Mouse (Mus musculus): ENCODE measurements around the gene Spen. TPM values are rescaled to one million over a fixed set of nuclear protein-coding genes. Genes with fewer than 3 reads are reported as not detected.

The Spen gene
- polyA plus RNA-seq, 1 experiment from 2014 or later, result 9.1 TPM

GRCm38 (mm10) chr4:141528938-141529337, 9.5 kb downstream of the Spen start:
- no peak overlapping the region for H3K9ac ChIP-seq (ENCODE audit: low read depth, low read length)
- DNase-seq (ENCODE audit: low spot score), result no peak
- WGBS, result 84% methylated on average over 11 of the region's 11 CpGs
- no peaks in the 10 kb centered on the region for H3K27me3 ChIP-seq (replicated peaks; ENCODE audit: control insufficient read depth, insufficient read depth, low read length)
- no peak for ATAC-seq (replicated peaks; ENCODE audit: low FRiP score)
- H3K4me2 ChIP-seq, result no peak overlapping the region
- no peaks in the 10 kb centered on the region for H3K36me3 ChIP-seq (ENCODE audit: control insufficient read depth, insufficient read depth, low read length)
- H3K4me1 ChIP-seq (replicated peaks; ENCODE audit: control insufficient read depth, insufficient read depth, low read length), result peaks cover 48% of the 10 kb centered on the region
- H3K4me3 ChIP-seq (ENCODE audit: low read depth, low read length), result no peak overlapping the region
- H3K9me3 ChIP-seq (ENCODE audit: control insufficient read depth, low read length), result no peaks in the 10 kb centered on the region
- no peak overlapping the region for H3K27ac ChIP-seq (ENCODE audit: low read depth, low read length)

DNA sequence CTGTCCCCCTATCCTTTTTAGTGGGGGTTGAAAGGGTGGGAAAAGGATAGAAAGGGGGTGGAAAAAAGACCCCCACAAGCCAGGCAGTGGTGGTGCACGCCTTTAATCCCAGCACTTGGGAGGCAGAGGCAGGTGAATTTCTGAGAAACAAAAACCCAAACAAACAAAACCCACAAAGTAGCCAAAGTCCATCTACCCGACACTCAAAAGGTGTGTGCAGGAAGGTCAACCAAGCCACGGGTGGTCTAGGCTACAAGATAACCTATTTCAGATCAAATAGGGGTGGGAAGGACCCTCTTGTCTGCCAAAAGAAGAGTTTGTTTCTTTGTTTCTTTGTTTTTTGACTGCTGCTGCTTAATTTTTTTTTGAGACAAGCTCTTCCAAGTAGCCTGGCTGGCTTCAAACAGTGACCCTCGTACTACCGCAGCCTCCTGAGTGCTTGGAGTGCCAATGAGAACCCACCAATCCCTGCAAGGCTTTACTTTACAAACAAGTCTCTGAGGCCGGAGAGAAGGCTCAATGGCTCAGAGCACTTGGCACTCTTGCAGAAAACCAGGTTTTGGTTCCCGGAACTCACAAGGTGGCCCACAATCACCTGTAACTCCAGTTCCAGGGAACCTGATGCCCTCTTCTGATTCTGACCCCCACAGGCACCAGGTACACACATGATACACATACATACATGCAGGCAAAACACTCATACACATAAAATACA, 11.3 kb downstream of the Spen start:
- DNase-seq (ENCODE audit: low spot score) (no peak), ATAC-seq (replicated peaks; ENCODE audit: low FRiP score) (no peak)
- Histone ChIP-seq H3K4me3 (ENCODE audit: low read depth, low read length) (no peak overlapping the region), H3K36me3 (ENCODE audit: control insufficient read depth, insufficient read depth, low read length) (peaks cover 2% of the 10 kb centered on the region; the same call in 1 of the 2 replicates), H3K27ac (ENCODE audit: low read depth, low read length) (no peak overlapping the region), H3K9me3 (ENCODE audit: control insufficient read depth, low read length) (no peaks in the 10 kb centered on the region), H3K4me2 (no peak overlapping the region), H3K9ac (ENCODE audit: low read depth, low read length) (no peak overlapping the region), H3K27me3 (replicated peaks; ENCODE audit: control insufficient read depth, insufficient read depth, low read length) (no peaks in the 10 kb centered on the region), H3K4me1 (replicated peaks; ENCODE audit: control insufficient read depth, insufficient read depth, low read length) (peaks cover 40% of the 10 kb centered on the region)
- 52% methylated on average over 7 of the region's 7 CpGs for WGBS

GRCm38 (mm10) chr4:141525940-141526339, 12.5 kb downstream of the Spen start:
- Histone ChIP-seq H3K27me3 (replicated peaks; ENCODE audit: control insufficient read depth, insufficient read depth, low read length) (no peaks in the 10 kb centered on the region), H3K4me2 (no peak overlapping the region), H3K36me3 (ENCODE audit: control insufficient read depth, insufficient read depth, low read length) (peaks cover 10% of the 10 kb centered on the region), H3K4me1 (replicated peaks; ENCODE audit: control insufficient read depth, insufficient read depth, low read length) (peaks cover 40% of the 10 kb centered on the region), H3K9ac (ENCODE audit: low read depth, low read length) (no peak overlapping the region), H3K27ac (ENCODE audit: low read depth, low read length) (no peak overlapping the region), H3K4me3 (ENCODE audit: low read depth, low read length) (no peak overlapping the region), H3K9me3 (ENCODE audit: control insufficient read depth, low read length) (no peaks in the 10 kb centered on the region)
- ATAC-seq (replicated peaks; ENCODE audit: low FRiP score) (no peak; the same call in 1 of the 2 replicates), DNase-seq (ENCODE audit: low spot score) (no peak)
- 57% methylated on average over 2 of the region's 2 CpGs for WGBS

- no peak for DNase-seq (ENCODE audit: low spot score)
- H3K9ac ChIP-seq (ENCODE audit: low read depth, low read length), result no peak overlapping the region
- peak overlapping the region; percentile 57; the same call in 1 of the 2 replicates for H3K27ac ChIP-seq (ENCODE audit: low read depth, low read length)
- H3K27me3 ChIP-seq (replicated peaks; ENCODE audit: control insufficient read depth, insufficient read depth, low read length), result no peaks in the 10 kb centered on the region
- WGBS, result 31% methylated on average over 6 of the region's 6 CpGs
- H3K36me3 ChIP-seq (ENCODE audit: control insufficient read depth, insufficient read depth, low read length), result peaks cover 17% of the 10 kb centered on the region
- H3K9me3 ChIP-seq (ENCODE audit: control insufficient read depth, low read length), result no peaks in the 10 kb centered on the region
- H3K4me1 ChIP-seq (replicated peaks; ENCODE audit: control insufficient read depth, insufficient read depth, low read length), result peaks cover 40% of the 10 kb centered on the region
- no peak overlapping the region for H3K4me3 ChIP-seq (ENCODE audit: low read depth, low read length)
- peak overlapping the region; percentile 36; the same call in 1 of the 2 replicates for H3K4me2 ChIP-seq
- ATAC-seq (replicated peaks; ENCODE audit: low FRiP score), result peak; percentile 80
Measured at GRCm38 (mm10) chr4:141524658-141525057, 13.7 kb downstream of the Spen start.

DNA sequence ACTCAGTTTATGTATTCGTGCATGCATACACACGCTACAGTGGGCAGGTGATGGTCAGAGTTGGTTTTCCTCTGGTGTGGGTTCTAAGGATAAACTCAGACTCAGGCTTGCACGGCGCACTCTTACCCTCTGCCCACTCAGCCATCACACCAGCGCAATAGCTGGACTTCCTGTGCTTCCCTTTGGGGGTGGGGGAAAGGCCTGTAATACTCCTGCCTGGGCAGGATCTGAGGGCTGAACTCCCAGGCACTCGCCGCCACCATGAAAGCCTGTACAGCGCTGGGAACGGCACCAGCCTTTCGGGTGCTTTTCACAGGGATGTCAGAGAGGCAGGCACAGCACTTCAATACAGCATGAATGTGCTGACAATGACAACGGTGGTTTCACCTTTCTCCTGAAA, 15.3 kb downstream of the Spen start:
- 74% methylated on average over 11 of the region's 11 CpGs for WGBS
- ATAC-seq (replicated peaks; ENCODE audit: low FRiP score), result no peak
- H3K4me2 ChIP-seq, result no peak overlapping the region
- 0 out of 2 replicates have a peak overlapping the region, but pooled peaks have one; percentile 5 for H3K9ac ChIP-seq (ENCODE audit: low read depth, low read length)
- no peaks in the 10 kb centered on the region for H3K9me3 ChIP-seq (ENCODE audit: control insufficient read depth, low read length)
- no peak overlapping the region for H3K27ac ChIP-seq (ENCODE audit: low read depth, low read length)
- peaks cover 24% of the 10 kb centered on the region for H3K36me3 ChIP-seq (ENCODE audit: control insufficient read depth, insufficient read depth, low read length)
- H3K4me1 ChIP-seq (replicated peaks; ENCODE audit: control insufficient read depth, insufficient read depth, low read length), result peaks cover 40% of the 10 kb centered on the region
- no peaks in the 10 kb centered on the region for H3K27me3 ChIP-seq (replicated peaks; ENCODE audit: control insufficient read depth, insufficient read depth, low read length)
- no peak for DNase-seq (ENCODE audit: low spot score)
- no peak overlapping the region for H3K4me3 ChIP-seq (ENCODE audit: low read depth, low read length)

DNA sequence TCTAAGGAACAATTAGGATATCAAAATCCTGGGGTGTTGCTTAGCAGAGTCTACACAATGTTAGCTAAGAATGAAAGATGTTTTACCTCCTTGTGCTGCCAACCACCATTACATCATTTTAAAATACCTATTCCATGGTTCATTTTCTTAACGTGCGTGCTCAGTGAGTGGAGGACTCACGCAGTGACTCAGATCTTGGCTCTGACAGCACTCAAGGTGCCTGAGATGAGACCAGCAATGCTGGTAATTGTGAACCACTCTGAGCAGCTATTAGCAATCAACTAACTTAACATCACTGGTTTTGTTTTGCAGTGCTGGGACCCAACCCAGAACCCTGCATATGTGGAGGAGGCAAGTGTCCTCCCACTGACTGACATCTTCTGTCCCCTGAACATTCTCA, 20.0 kb downstream of the Spen start:
- Histone ChIP-seq H3K27me3 (replicated peaks; ENCODE audit: control insufficient read depth, insufficient read depth, low read length) (no peaks in the 10 kb centered on the region), H3K36me3 (ENCODE audit: control insufficient read depth, insufficient read depth, low read length) (peaks cover 39% of the 10 kb centered on the region), H3K27ac (ENCODE audit: low read depth, low read length) (no peak overlapping the region), H3K4me1 (replicated peaks; ENCODE audit: control insufficient read depth, insufficient read depth, low read length) (peaks cover 8% of the 10 kb centered on the region), H3K4me2 (no peak overlapping the region), H3K9ac (ENCODE audit: low read depth, low read length) (no peak overlapping the region), H3K9me3 (ENCODE audit: control insufficient read depth, low read length) (no peaks in the 10 kb centered on the region), H3K4me3 (ENCODE audit: low read depth, low read length) (no peak overlapping the region)
- WGBS, result 88% methylated on average over 3 of the region's 3 CpGs
- ATAC-seq (replicated peaks; ENCODE audit: low FRiP score) (no peak), DNase-seq (ENCODE audit: low spot score) (no peak)

GRCm38 (mm10) chr4:141514179-141514641, 24.2 kb downstream of the Spen start:
- no peak for DNase-seq (ENCODE audit: low spot score)
- Histone ChIP-seq H3K9me3 (ENCODE audit: control insufficient read depth, low read length) (no peaks in the 10 kb centered on the region), H3K27me3 (replicated peaks; ENCODE audit: control insufficient read depth, insufficient read depth, low read length) (no peaks in the 10 kb centered on the region), H3K4me3 (ENCODE audit: low read depth, low read length) (no peak overlapping the region), H3K36me3 (ENCODE audit: control insufficient read depth, insufficient read depth, low read length) (peaks cover 25% of the 10 kb centered on the region), H3K4me1 (replicated peaks; ENCODE audit: control insufficient read depth, insufficient read depth, low read length) (peaks cover 20% of the 10 kb centered on the region), H3K27ac (ENCODE audit: low read depth, low read length) (no peak overlapping the region), H3K4me2 (no peak overlapping the region), H3K9ac (ENCODE audit: low read depth, low read length) (no peak overlapping the region)
- ATAC-seq (replicated peaks; ENCODE audit: low FRiP score), result no peak
- 71% methylated on average over 12 of the region's 12 CpGs for WGBS

GRCm38 (mm10) chr4:141512145-141512544, 26.3 kb downstream of the Spen start:
- DNase-seq (ENCODE audit: low spot score), result no peak
- 65% methylated on average over 6 of the region's 6 CpGs for whole genome bisulfite sequencing
- ATAC-seq (replicated peaks; ENCODE audit: low FRiP score), result no peak

DNA sequence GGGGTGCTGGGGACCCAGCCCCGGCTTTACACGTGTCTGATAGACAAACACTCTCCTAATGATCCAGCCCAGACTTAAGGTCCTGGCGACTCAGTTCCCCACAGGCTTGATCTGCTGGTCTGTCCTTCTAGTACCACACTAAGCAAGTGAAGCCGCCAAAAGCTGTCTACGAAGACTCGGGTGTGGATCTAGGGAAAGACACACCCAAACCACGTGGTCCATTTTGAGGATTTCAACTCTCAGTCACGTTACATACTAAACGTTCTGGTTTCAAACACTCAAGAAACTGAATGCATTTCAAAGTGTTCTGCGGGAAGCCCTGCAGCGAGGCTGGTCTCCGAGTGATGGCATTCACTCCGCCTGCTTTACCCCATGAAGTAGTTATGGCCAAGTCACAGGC, 27.9 kb downstream of the Spen start:
- 77% methylated on average over 13 of the region's 13 CpGs for WGBS
- Histone ChIP-seq H3K9me3 (ENCODE audit: control insufficient read depth, low read length) (no peaks in the 10 kb centered on the region), H3K4me3 (ENCODE audit: low read depth, low read length) (no peak overlapping the region), H3K27ac (ENCODE audit: low read depth, low read length) (no peak overlapping the region), H3K27me3 (replicated peaks; ENCODE audit: control insufficient read depth, insufficient read depth, low read length) (no peaks in the 10 kb centered on the region), H3K36me3 (ENCODE audit: control insufficient read depth, insufficient read depth, low read length) (peaks cover 2% of the 10 kb centered on the region; the same call in 1 of the 2 replicates), H3K4me2 (no peak overlapping the region), H3K9ac (ENCODE audit: low read depth, low read length) (no peak overlapping the region), H3K4me1 (replicated peaks; ENCODE audit: control insufficient read depth, insufficient read depth, low read length) (peaks cover 29% of the 10 kb centered on the region)
- ATAC-seq (replicated peaks; ENCODE audit: low FRiP score) (no peak), DNase-seq (ENCODE audit: low spot score) (no peak)

More at GRCm38 (mm10) chr4:141512145-141512544, 26.3 kb downstream of the Spen start:
- Histone ChIP-seq H3K27ac (ENCODE audit: low read depth, low read length) (no peak overlapping the region; the same call in 1 of the 2 replicates), H3K4me2 (no peak overlapping the region), H3K4me1 (replicated peaks; ENCODE audit: control insufficient read depth, insufficient read depth, low read length) (peaks cover 20% of the 10 kb centered on the region), H3K27me3 (replicated peaks; ENCODE audit: control insufficient read depth, insufficient read depth, low read length) (no peaks in the 10 kb centered on the region), H3K4me3 (ENCODE audit: low read depth, low read length) (no peak overlapping the region), H3K9ac (ENCODE audit: low read depth, low read length) (no peak overlapping the region), H3K36me3 (ENCODE audit: control insufficient read depth, insufficient read depth, low read length) (peaks cover 15% of the 10 kb centered on the region), H3K9me3 (ENCODE audit: control insufficient read depth, low read length) (no peaks in the 10 kb centered on the region)
